Mouse (Mus musculus): ENCODE data around the gene Tef. TPM values are rescaled to one million over a fixed set of nuclear protein-coding genes. Genes with fewer than 3 reads are reported as not detected.
A peak's percentile ranks its signal among the peaks of the same experiment; 100 is the strongest.

Tef gene
- total RNA-seq, 1 experiment from 2014 or later: 146 TPM

- DNase-seq: no peak
Measured at GRCm38 (mm10) chr15:81800391-81800790, 1.8 kb upstream of the Tef start.

- DNase-seq: peak; percentile 26
Measured at GRCm38 (mm10) chr15:81802941-81803351, 725 bp downstream of the Tef start.

DNA sequence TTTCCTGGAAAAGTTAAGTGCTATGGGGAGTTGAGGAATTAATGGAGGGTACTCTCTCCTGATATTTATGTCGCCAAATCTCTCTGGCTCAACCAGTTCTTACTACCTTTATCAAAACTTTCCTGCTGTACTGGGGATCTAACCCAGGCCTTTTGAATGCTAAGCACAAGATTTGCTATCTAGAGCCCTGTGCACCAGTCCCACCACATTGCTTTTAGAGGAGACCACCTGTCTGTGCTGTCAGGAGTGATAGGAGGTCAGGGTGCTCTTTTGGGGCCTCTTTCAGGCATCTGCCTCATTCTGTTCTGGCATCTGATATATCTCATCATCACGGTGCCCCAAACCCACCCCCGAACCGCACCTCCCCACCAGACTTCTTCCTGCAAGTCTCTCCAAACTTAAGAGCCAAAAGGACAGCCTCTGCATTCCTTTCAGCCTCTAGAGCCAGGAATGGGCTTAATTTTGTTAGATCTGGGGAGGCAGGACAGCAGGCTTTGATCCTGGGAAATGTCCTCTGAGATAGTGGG lies 1.3 kb downstream of the Tef start:
- DNase-seq: no peak

DNA sequence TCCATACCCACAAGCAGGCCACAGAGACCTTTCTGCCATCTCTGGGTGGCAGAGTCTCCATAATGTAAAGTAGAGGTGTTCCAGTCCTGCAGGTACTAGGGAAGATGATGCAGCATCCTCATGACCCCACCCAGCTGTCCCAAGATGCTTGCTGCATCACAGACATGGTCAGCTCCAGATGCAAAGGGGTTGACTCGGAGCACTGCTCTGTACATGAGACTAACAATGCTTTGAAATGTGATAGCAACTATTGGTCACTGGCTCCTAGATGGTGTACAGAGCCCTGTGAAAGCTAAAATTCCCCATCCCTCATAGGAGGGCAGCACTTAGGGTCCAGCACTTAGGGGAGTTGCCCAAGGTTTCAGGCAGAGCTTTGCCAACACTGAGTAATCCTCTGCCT lies 2.0 kb downstream of the Tef start:
- DNase-seq: no peak

DNA sequence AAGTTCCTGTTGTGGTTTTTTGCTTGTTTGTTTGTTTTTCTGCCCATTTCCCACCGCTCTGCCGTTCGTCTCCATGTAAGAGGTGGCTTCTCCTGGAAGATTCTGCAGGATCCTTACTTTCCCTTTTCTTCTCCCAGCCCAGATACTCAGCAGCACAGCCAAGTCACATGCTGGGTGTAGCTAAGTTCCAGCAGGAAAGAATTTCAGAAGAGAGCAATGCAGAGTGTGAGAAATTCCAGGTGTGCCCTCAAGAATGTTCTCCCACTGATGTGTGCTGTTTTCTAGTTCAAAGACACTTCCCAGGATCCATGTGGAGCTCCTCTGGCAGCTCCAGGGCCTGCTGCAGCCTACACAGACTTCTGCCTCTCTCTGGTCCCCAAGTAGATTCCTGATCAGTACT lies 2.7 kb downstream of the Tef start:
- no peak for DNase-seq

- peak; percentile 72 for DNase-seq
Measured at GRCm38 (mm10) chr15:81805624-81806023, 3.4 kb downstream of the Tef start.

- no peak for DNase-seq
Measured at GRCm38 (mm10) chr15:81806621-81807404, 4.6 kb downstream of the Tef start.

DNA sequence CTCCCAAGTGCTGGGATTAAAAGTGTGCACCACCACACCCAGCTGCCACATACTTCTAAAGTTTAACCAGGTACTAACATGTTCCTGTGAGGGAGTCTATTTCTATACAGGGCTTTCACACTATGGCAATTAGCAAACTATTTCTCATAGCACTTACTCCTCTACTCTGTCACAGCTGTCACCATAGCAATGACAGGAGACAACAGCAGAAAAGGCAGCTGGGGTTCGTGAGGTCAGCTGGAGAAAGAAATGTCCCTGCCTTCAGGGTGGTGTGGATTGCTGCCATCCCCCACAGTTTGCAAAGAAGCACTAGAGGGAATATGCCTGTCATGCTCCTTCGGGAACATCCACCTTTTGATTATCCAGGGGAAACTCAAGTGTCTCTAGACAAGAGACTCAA lies 6.6 kb downstream of the Tef start:
- no peak for DNase-seq

- no peak for DNase-seq
Measured at GRCm38 (mm10) chr15:81809550-81809949, 7.3 kb downstream of the Tef start.

DNA sequence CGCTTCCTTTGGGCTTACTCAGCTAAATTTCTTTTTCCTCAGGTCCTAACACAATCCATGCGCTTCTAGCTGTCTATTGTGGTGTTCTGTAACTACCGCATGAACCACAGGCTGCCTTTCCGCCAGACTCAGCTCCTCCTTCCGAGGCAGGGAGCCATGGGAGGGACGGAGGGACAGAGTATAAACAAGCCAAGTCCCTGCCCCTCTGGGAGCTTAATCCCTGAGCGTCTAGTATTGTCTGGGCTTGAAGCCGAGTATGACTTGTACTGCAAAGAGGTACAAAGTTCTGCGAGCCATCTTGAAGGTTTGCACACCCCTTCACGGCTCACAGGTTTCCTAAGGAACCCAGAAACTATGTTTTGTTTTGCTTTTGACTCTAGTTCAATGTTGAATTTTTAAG lies 7.9 kb downstream of the Tef start:
- DNase-seq: peak; percentile 83

GRCm38 (mm10) chr15:81810671-81811598 lies 8.7 kb downstream of the Tef start:
- peak; percentile 99 for DNase-seq

DNA sequence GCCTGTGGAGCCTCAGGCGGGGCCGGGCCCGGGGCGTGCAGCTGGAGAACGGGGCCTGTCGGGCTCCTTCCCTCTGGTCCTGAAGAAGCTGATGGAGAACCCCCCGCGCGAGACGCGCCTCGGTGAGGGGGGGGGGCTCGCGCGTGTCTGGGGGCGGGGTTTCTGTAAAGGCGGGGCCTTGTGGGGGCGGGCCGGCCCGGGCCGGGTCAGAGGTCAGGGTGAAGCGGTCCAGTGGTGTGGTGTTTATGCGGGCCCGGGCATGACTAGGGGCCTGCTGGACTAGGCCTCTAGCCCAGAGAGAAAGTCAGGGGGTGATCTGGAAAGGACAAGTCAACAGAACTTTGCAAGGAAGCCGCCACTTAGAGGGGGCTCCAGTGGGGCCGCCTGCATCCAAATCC lies 9.4 kb downstream of the Tef start:
- peak; percentile 70 for DNase-seq

- no peak for DNase-seq
Measured at GRCm38 (mm10) chr15:81812287-81812686, 10.1 kb downstream of the Tef start.

DNA sequence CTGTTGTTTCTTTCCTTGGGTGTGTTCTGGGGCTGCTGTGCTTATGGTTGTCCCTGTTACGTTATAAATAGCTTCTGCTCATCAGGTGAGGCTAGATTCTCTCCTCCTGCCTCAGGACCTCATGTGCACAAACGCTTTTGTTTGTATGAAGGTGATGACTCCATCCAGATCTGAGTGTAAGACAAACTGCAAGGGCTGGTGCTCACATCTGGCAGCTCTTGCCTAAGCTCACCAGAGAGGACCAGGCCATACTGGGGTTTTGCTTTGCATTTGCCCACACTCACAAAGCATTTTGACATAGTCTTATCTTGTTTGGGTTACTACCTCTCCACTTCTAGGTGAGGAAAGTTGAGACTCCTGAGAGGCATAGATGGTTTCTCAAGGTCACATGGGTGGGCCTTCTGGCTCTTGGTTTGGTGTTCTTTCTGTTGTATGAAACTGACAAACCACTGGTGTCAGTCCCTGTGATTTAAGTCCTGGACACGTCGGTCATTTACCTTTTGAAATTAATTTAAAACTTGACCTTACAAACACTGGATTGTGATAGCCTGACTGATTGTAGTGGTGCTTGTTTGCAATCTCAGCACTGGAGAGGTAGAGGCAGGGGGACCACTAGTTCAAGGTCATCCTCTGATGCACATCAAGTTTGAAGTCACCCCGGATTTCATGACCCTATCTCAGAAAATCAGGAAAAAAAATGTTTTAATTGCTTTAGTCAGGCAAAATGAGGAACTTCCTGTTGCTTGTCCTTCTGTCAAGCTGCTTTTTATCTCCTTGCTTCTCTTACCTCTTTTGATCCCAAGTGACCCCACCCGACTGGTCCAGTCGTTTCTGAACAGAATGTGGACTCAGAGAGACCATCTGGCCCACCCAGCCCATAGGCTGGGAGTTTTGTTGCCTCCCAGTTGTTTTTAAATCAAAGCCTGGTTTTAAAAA lies 10.7 kb downstream of the Tef start:
- DNase-seq: no peak

- DNase-seq: no peak
Measured at GRCm38 (mm10) chr15:81813986-81814705, 11.9 kb downstream of the Tef start.

GRCm38 (mm10) chr15:81814716-81815370 lies 12.6 kb downstream of the Tef start:
- no peak for DNase-seq

DNA sequence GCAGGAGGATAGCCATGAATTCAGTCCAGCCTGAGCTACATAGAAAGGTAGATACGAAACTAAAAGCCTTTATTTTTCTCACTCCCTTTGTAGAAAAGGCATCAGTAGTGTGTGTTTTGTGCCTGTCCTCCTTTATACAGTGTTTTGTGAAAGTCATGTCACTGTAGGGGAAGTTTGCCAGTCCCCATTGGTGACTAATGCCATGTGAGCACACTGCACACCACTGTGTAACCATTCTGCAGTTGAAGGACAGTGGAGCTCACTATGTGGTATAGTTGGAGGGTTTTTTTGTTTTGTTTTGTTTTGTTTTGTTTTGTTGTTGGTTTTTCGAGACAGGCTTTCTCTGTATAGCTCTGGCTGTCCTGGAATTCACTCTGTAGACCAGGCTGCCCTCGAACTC lies 16.2 kb downstream of the Tef start:
- DNase-seq: no peak

DNA sequence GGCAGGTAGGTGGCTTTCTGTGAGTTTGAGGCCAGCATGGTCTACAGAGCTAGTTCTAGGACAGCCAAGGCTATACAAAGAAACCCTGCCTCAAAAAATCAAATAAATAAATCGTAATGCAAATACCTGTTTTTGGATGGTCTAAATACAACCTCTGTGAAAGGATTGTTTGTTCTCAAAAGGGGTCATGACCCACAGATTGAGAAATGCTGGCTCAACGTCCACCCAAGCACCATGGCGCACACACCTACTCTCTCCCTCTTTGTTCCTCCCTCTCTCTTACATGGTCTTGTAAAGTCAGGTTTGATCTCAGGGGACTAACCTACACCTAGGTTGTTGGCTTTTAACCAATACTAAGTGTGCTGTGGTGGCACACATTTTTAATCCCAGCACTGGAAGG lies 20.4 kb downstream of the Tef start:
- no peak for DNase-seq

- no peak for DNase-seq
Measured at GRCm38 (mm10) chr15:81824832-81825231, 22.6 kb downstream of the Tef start.

DNA sequence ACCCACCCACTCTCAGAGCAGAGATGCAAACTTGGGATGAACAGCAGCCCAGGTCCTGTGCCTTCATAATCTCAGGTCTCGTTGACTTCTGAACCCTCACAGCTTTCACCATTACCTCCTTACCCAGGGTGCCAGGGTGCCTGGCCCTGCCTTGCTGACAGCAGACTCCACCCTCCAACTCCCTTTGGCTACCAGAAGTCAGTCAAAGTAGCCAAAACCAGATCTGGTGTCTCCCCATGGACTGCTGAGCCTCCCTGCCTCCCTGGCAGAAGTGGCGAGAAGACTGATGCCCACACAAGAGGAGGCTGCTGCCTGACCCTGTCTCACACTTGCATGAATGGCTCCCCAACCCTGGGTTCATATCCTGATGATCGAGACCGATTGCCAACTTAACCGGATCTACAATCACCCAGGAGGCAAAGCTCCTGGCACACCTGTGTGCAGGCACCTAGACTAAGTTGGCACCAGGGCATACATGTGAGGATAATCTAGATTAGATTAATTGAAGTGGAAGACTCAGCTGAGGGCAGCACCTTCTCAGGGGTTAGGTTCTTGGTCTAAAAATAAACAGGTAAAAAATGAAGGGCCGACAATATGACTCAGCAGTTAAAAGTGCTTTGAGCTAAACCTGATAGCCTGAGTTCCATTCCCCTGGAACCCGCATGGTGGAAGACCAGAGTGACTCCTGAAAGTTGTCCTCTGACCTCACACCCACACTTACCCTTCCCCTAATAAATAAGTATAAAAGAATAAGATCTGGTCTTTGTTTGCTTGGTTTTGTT lies 26.4 kb downstream of the Tef start:
- no peak for DNase-seq

Data from adrenal gland, postnatal 25 days (tissue).